Mouse (Mus musculus): ENCODE measurements around the gene Csf3. TPM values are rescaled to one million over a fixed set of nuclear protein-coding genes. Genes with fewer than 3 reads are reported as not detected.

Gene Csf3
- total RNA-seq, 2 experiments from 2014 or later = not detected

- Histone ChIP-seq H3K27ac (peak within 1 kb of the TSS; percentile 78), H3K4me3 (peak within 1 kb of the TSS; percentile 96)
- peak; percentile 95 to 98 for DNase-seq (ENCODE audit: extremely low spot score in 1 of 2, low spot score in 2 of 2)
- peak; percentile 34 for TF ChIP-seq CTCF (IDR thresholded peaks at IDR 0.05)
- intact Hi-C loops (cut with DNase I) = no loop called here
Observed at GRCm38 (mm10) chr11:98681786-98682745, 19.0 kb upstream of the Csf3 start, which contains the start of gene Psmd3. TSS of gene Psmd3 (plus strand) at chr11:98682554.

DNA sequence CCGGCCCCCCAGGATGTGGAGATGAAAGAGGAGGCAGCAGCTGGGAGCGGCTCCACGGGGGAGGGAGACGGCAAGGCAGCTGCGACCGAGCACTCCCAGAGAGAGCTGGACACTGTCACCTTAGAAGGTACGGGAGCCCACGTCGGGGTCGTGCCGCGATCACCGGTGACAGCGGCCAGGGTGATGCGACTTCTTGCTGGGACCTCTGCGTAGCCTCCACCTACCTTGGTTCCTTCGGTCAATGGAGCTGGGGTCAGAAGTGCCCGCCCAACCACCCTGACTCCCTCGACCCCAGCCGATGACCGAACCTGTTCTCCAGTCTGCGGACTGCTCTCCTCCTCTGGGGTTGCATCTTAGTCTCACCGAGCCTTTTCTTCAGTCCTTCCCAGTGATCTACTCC is 18.3 kb upstream of the Csf3 start:
- Histone ChIP-seq H3K27ac (peak overlapping the region; percentile 78), H3K4me3 (peak overlapping the region; percentile 96)
- DNase-seq (ENCODE audit: extremely low spot score in 1 of 2, low spot score in 2 of 2) = no peak
- TF ChIP-seq CTCF (IDR thresholded peaks at IDR 0.05) = no peak
- intact Hi-C loops (cut with DNase I) = no loop called here

DNA sequence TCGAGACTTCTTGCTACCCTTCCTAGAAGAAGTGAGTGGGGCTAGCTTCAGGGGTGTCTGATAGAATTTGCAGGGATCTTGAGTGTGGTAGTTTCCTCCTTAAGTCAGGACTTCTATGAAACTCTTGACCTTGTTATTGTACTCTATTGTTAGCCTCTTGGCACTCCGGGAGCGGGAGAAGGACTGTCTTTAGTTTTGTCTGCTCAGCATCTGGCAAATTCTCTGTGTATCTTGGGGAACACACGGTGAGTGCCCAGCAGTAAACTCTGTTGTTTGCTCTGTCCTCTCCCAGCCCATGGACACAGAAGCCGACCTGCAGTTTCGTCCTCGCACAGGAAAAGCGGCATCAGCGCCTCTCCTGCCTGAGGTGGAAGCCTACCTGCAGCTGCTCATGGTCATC is 15.4 kb upstream of the Csf3 start:
- no peak for TF ChIP-seq CTCF (IDR thresholded peaks at IDR 0.05)
- intact Hi-C loops (cut with DNase I) = no loop called here
- DNase-seq (ENCODE audit: extremely low spot score in 1 of 2, low spot score in 2 of 2) = no peak

DNA sequence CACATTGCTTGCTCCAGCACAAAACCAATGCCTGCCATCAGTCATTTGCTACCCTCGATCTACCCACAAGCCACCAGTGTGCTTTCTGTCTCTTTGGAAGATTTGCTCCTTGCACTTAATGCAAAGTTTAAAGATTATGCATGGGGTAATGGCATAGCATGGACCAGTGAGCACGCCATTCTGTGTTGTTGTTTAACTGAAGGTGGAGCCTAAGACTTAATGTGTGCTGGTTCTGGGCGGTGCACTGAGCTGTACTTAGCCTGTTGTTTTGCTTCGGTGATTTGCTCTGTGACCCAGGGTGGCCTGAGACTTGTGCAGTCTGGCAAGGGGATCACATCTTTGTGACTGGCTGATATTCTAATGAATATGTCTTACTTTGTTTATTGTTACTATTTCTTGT is 14.1 kb upstream of the Csf3 start:
- H3K4me3 ChIP-seq = no peak overlapping the region
- no peak for DNase-seq (ENCODE audit: extremely low spot score in 1 of 2, low spot score in 2 of 2)
- no peak overlapping the region for H3K27ac ChIP-seq
- intact Hi-C loops (cut with DNase I) = no loop called here
- no peak for TF ChIP-seq CTCF (IDR thresholded peaks at IDR 0.05)

More for the DNA sequence above, 15.4 kb upstream of the Csf3 start:
- Histone ChIP-seq H3K27ac (no peak overlapping the region), H3K4me3 (no peak overlapping the region)

- intact Hi-C loops (cut with DNase I) = no loop called here
- TF ChIP-seq CTCF (IDR thresholded peaks at IDR 0.05) = no peak
- DNase-seq (ENCODE audit: extremely low spot score in 1 of 2, low spot score in 2 of 2) = no peak
- H3K27ac ChIP-seq = no peak overlapping the region
- H3K4me3 ChIP-seq = no peak overlapping the region
Observed at GRCm38 (mm10) chr11:98688009-98688408, 13.1 kb upstream of the Csf3 start.

GRCm38 (mm10) chr11:98693201-98693600 is 7.9 kb upstream of the Csf3 start:
- no peak for TF ChIP-seq CTCF (IDR thresholded peaks at IDR 0.05)
- Histone ChIP-seq H3K27ac (no peak overlapping the region), H3K4me3 (no peak overlapping the region)
- intact Hi-C loops (cut with DNase I) = no loop called here
- DNase-seq (ENCODE audit: extremely low spot score in 1 of 2, low spot score in 2 of 2) = no peak

DNA sequence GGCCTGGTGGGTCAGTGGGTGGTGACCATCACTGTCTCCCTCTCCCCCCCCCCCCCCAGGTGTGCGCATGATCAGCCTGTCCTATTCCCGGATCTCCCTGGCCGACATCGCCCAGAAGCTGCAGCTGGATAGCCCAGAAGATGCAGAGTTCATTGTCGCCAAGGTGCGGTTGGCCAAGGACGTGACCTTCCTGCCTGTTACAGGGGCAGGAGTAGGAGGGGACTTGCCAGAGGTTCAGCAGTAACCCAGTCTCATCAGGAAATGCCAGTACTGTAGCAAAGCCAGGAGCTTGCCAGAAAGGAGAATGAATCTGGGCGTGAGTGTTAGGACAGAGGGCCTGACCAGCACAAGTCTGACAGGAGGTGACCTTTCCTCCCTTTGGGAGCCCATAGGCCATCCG is 7.3 kb upstream of the Csf3 start:
- Histone ChIP-seq H3K27ac (no peak overlapping the region), H3K4me3 (no peak overlapping the region)
- DNase-seq (ENCODE audit: extremely low spot score in 1 of 2, low spot score in 2 of 2) = no peak
- intact Hi-C loops (cut with DNase I) = no loop called here
- no peak for TF ChIP-seq CTCF (IDR thresholded peaks at IDR 0.05)

GRCm38 (mm10) chr11:98694301-98694700 is 6.8 kb upstream of the Csf3 start:
- intact Hi-C loops (cut with DNase I) = no loop called here
- H3K4me3 ChIP-seq = no peak overlapping the region
- no peak for TF ChIP-seq CTCF (IDR thresholded peaks at IDR 0.05)
- no peak overlapping the region for H3K27ac ChIP-seq
- DNase-seq (ENCODE audit: extremely low spot score in 1 of 2, low spot score in 2 of 2) = no peak

GRCm38 (mm10) chr11:98695408-98695807 is 5.7 kb upstream of the Csf3 start:
- intact Hi-C loops (cut with DNase I) = no loop called here

DNA sequence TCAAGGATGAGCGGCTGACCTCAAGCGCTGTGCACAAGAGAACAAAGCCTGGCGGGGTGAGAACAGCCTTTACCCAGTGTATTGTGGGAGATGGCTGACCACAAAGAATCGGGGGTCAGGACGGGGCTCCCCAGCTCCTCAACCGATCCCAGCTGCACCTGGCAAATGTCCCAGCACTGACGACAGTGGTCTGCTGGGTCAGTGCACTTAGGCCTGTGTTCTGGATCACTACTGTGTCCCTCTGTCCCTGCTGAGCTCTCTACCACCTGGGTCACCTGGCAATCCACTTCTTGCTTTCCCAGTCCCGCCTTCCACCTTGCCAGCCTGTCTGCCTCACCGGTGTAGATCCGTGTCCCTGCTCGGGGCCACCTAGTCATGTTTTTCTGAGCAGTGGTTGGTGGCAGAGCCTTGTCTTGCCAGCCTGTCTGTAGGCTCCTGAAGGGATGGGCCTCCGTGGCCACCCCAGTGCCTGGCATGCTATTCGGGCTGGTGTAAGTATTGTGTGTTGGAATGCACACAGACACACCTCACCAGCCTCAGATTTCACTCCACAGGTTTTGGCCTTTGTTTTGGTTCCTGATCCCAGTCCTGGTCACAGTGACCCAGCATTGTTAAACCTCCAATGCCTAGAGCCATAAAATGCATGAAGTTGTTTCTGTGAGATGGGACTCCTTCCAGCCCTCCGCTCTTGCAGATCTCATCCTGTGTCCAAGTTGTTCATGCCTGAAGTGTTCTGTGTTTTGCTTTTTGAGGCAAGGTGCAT is 4.4 kb upstream of the Csf3 start:
- intact Hi-C loops (cut with DNase I) = no loop called here
- DNase-seq (ENCODE audit: extremely low spot score in 1 of 2, low spot score in 2 of 2) = no peak
- H3K27ac ChIP-seq = no peak overlapping the region
- no peak overlapping the region for H3K4me3 ChIP-seq
- no peak for TF ChIP-seq CTCF (IDR thresholded peaks at IDR 0.05)

More at GRCm38 (mm10) chr11:98695408-98695807, 5.7 kb upstream of the Csf3 start:
- DNase-seq (ENCODE audit: extremely low spot score in 1 of 2, low spot score in 2 of 2) = no peak
- no peak overlapping the region for H3K4me3 ChIP-seq
- no peak overlapping the region for H3K27ac ChIP-seq
- no peak for TF ChIP-seq CTCF (IDR thresholded peaks at IDR 0.05)

- Histone ChIP-seq H3K27ac (no peak overlapping the region), H3K4me3 (no peak overlapping the region)
- intact Hi-C loops (cut with DNase I) = no loop called here
- DNase-seq (ENCODE audit: extremely low spot score in 1 of 2, low spot score in 2 of 2) = no peak
- no peak for TF ChIP-seq CTCF (IDR thresholded peaks at IDR 0.05)
Observed at GRCm38 (mm10) chr11:98697225-98697624, 3.8 kb upstream of the Csf3 start.
